Mouse (Mus musculus): ENCODE results near the gene Tmem129. TPM values are rescaled to one million over a fixed set of nuclear protein-coding genes. Genes with fewer than 3 reads are reported as not detected.

Tmem129 gene
- polyA plus RNA-seq, 1 experiment from 2014 or later: 38.3 TPM

DNA sequence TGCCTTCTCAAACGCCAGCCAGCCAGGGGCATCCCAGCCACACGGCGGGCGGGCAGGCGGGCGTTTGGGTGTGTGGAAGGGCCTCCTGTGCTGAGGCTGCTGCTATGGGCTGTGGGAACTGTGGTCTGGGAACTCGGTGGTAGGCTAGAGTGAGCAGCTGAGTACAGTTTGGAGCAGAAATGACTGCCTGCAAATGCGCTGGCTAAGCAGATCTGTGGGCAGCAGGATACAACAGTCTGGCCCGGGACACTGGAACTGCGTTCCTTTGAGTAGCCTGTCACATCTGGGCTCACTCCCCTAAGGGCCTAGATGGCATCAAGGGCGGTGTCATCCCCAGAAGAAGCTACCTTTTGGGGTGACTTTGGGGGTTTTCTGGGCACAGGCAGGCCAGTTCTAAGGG lies 43.6 kb upstream of the Tmem129 start:
- Histone ChIP-seq H3K9ac (no peak overlapping the region), H3K9me3 (ENCODE audit: low read depth, low read length) (no peaks in the 10 kb centered on the region), H3K36me3 (ENCODE audit: insufficient read depth) (no peaks in the 10 kb centered on the region), H3K27me3 (ENCODE audit: insufficient read depth, low read length) (no peaks in the 10 kb centered on the region), H3K27ac (ENCODE audit: low read depth) (no peak overlapping the region), H3K4me1 (ENCODE audit: insufficient read depth) (peaks cover 58% of the 10 kb centered on the region), H3K4me2 (no peak overlapping the region), H3K4me3 (ENCODE audit: low read depth, low read length) (no peak overlapping the region)
- WGBS: 76% methylated on average over 11 of the region's 11 CpGs
- DNase-seq (no peak), ATAC-seq (ENCODE audit: insufficient read depth) (no peak)
- no peak for TF ChIP-seq CTCF (IDR thresholded peaks at IDR 0.05; ENCODE audit: low read depth)

DNA sequence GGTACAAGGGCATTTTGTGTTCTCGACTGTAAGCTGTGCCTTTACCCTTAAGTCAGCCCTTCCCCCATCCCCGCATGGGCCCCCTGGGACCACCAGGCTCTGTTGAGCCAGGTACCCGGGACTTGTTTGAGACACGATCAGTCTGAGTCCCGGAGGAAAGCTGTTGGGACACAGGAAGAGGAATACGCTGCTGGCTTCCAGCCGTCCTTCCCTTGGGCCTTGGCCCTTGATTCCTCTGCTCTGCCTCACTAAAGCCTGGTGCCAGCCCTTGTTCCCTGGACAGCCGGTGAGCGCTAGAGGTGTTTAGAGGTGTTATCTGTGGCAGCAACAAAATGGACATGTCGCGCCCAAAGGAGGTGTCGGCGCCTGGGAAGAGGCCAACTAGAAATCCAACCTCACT lies 41.8 kb upstream of the Tmem129 start:
- Histone ChIP-seq H3K27me3 (ENCODE audit: insufficient read depth, low read length) (peaks cover 5% of the 10 kb centered on the region; the same call in 1 of the 2 replicates), H3K9me3 (ENCODE audit: low read depth, low read length) (no peaks in the 10 kb centered on the region), H3K4me1 (ENCODE audit: insufficient read depth) (peaks cover 49% of the 10 kb centered on the region), H3K27ac (ENCODE audit: low read depth) (no peak overlapping the region), H3K36me3 (ENCODE audit: insufficient read depth) (no peaks in the 10 kb centered on the region), H3K4me3 (ENCODE audit: low read depth, low read length) (no peak overlapping the region), H3K9ac (no peak overlapping the region), H3K4me2 (no peak overlapping the region)
- ATAC-seq (ENCODE audit: insufficient read depth): no peak
- no peak for TF ChIP-seq CTCF (IDR thresholded peaks at IDR 0.05; ENCODE audit: low read depth)
- 17% methylated on average over 13 of the region's 13 CpGs for WGBS
- no peak for DNase-seq

DNA sequence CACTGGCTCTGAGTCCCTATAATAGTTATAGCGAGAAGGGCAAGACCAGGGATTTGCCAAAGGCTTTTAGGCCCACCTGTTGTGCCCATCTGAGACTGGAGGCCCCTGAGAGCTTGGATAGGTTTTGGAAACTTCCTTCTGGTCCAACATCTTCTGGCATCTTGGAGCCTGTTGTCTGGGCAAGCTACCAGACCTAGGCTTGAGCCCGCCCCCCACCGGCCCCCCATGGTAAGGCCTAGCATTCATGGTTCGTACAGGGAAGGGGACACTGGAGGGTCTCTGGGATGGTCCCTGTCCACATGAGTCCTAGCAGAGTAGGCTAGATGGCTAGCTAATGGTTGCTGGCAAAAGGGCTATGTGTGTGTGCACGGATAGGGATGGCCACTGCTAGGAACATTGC lies 40.5 kb upstream of the Tmem129 start:
- DNase-seq (no peak), ATAC-seq (ENCODE audit: insufficient read depth) (no peak)
- Histone ChIP-seq H3K36me3 (ENCODE audit: insufficient read depth) (no peaks in the 10 kb centered on the region), H3K27me3 (ENCODE audit: insufficient read depth, low read length) (peaks cover 7% of the 10 kb centered on the region; the same call in 1 of the 2 replicates), H3K9me3 (ENCODE audit: low read depth, low read length) (no peaks in the 10 kb centered on the region), H3K9ac (no peak overlapping the region), H3K4me1 (ENCODE audit: insufficient read depth) (peaks cover 46% of the 10 kb centered on the region), H3K4me2 (no peak overlapping the region), H3K4me3 (ENCODE audit: low read depth, low read length) (no peak overlapping the region), H3K27ac (ENCODE audit: low read depth) (peak overlapping the region; percentile 96)
- TF ChIP-seq CTCF (IDR thresholded peaks at IDR 0.05; ENCODE audit: low read depth): no peak
- whole genome bisulfite sequencing: 92% methylated on average over 5 of the region's 5 CpGs

DNA sequence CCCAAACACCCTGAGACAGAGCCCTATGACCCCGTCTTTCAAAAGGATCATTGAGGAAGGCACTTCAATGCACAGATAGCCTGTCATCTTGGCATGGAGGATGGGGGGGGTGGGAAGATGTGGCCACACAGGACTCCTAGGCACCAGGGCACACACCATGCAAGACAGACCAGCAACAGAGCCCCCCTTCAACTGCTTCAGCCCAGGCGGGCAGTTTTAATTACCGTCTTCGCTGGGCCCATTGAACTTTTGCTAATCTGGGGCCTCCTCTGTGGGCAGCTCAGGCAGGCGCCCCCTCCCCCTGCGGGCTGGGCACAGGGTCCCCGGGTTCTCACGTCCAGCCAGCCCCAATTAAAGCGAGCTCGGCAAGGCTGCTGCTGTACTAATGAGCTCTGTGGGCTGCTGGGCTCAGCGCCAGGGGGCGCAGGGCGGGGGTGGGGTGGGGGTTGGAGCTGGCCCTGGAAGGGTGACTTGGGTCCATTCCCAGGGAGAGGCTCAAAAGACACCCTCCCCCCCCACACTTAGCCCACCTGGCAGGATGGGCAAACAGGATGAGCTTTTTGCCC lies 39.8 kb upstream of the Tmem129 start:
- peak; percentile 55 for DNase-seq
- no peak for TF ChIP-seq CTCF (IDR thresholded peaks at IDR 0.05; ENCODE audit: low read depth)
- Histone ChIP-seq H3K4me1 (ENCODE audit: insufficient read depth) (peaks cover 46% of the 10 kb centered on the region), H3K9ac (peak overlapping the region; percentile 17; the same call in 1 of the 2 replicates), H3K9me3 (ENCODE audit: low read depth, low read length) (no peaks in the 10 kb centered on the region), H3K4me3 (ENCODE audit: low read depth, low read length) (no peak overlapping the region), H3K27ac (ENCODE audit: low read depth) (peak overlapping the region; percentile 96), H3K4me2 (peak overlapping the region; percentile 21; the same call in 1 of the 2 replicates), H3K27me3 (ENCODE audit: insufficient read depth, low read length) (peaks cover 7% of the 10 kb centered on the region; the same call in 1 of the 2 replicates), H3K36me3 (ENCODE audit: insufficient read depth) (no peaks in the 10 kb centered on the region)
- no peak for ATAC-seq (ENCODE audit: insufficient read depth)
- 26% methylated on average over 13 of the region's 13 CpGs for WGBS

DNA sequence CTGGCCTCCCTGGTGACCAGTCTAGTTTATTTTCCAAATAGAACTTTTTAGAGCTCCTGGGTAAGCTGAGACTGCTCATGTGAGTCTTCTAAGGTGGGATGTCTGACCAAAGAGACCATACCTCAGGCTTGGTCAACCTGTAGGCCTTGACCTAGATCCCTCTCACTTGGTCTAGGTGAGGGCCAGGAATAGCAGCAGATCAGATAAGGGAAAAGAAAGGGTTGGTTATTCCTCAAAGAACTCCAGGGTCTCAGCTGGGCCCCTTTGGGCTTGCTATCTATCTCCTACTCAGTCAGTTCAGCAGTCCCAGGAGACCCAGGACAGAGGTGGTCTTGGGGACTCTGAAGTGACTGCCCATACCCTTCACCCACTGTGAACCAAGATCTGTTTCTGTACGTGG lies 39.3 kb upstream of the Tmem129 start:
- TF ChIP-seq CTCF (IDR thresholded peaks at IDR 0.05; ENCODE audit: low read depth): no peak
- peaks cover 7% of the 10 kb centered on the region; the same call in 1 of the 2 replicates for H3K27me3 ChIP-seq (ENCODE audit: insufficient read depth, low read length)
- no peaks in the 10 kb centered on the region for H3K9me3 ChIP-seq (ENCODE audit: low read depth, low read length)
- WGBS: 26% methylated on average over 1 of the region's 1 CpGs
- DNase-seq (no peak), ATAC-seq (ENCODE audit: insufficient read depth) (no peak)
- H3K4me3 ChIP-seq (ENCODE audit: low read depth, low read length): no peak overlapping the region
- no peak overlapping the region for H3K4me2 ChIP-seq
- H3K27ac ChIP-seq (ENCODE audit: low read depth): peak overlapping the region; percentile 96
- H3K9ac ChIP-seq: peak overlapping the region; percentile 17; the same call in 1 of the 2 replicates
- peaks cover 51% of the 10 kb centered on the region for H3K4me1 ChIP-seq (ENCODE audit: insufficient read depth)
- H3K36me3 ChIP-seq (ENCODE audit: insufficient read depth): no peaks in the 10 kb centered on the region

DNA sequence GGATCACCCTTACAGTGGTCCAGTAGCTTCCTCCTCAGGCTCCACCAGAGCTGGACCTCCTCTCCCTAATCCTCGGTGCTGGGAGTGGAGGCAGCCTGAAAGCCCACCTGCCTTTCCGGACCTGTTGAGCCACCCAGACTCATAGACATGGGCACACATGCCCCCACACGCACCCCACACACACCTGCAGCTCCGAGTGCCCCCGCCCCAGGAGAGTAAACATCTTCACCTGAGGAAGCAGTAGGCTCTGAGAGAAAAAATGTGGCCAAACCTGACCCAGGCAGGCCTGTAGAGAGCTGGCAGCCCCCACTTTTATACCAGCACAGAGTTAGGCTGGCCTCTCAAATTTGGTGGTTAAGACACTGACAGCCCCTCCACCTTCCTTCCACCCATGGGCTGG lies 38.2 kb upstream of the Tmem129 start:
- TF ChIP-seq CTCF (IDR thresholded peaks at IDR 0.05; ENCODE audit: low read depth): no peak
- no peak overlapping the region for H3K9ac ChIP-seq
- H3K4me1 ChIP-seq (ENCODE audit: insufficient read depth): peaks cover 58% of the 10 kb centered on the region
- H3K36me3 ChIP-seq (ENCODE audit: insufficient read depth): no peaks in the 10 kb centered on the region
- peaks cover 7% of the 10 kb centered on the region; the same call in 1 of the 2 replicates for H3K27me3 ChIP-seq (ENCODE audit: insufficient read depth, low read length)
- peak overlapping the region; percentile 91 for H3K4me2 ChIP-seq
- DNase-seq (peak; percentile 75), ATAC-seq (ENCODE audit: insufficient read depth) (peak; percentile 39)
- H3K27ac ChIP-seq (ENCODE audit: low read depth): peak overlapping the region; percentile 96
- peak overlapping the region; percentile 40; the same call in 1 of the 2 replicates for H3K4me3 ChIP-seq (ENCODE audit: low read depth, low read length)
- WGBS: 62% methylated on average over 5 of the region's 5 CpGs
- H3K9me3 ChIP-seq (ENCODE audit: low read depth, low read length): no peaks in the 10 kb centered on the region

DNA sequence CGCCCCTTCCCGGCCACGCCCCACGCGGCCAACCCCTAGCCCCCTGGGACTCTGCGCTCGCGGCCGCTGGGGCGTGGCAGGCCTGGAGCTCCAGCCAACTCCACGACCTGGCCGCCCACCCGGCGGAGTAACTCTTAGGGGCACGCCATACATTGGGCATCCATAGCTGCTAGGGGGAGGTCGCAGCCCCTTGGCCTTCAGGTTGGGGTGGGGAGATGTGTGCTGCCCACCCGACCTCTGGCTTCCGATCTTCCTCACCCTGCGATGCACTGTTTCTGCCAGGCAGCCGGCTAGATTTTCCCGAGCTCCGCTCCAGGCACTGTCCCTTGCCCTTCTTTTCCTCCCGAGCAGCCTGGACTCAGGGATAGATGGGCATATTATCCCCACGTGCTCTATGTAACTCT lies 37.5 kb upstream of the Tmem129 start:
- WGBS: 8% methylated on average over 24 of the region's 24 CpGs
- peaks cover 57% of the 10 kb centered on the region for H3K4me1 ChIP-seq (ENCODE audit: insufficient read depth)
- no peaks in the 10 kb centered on the region for H3K36me3 ChIP-seq (ENCODE audit: insufficient read depth)
- peak overlapping the region; percentile 91 for H3K4me2 ChIP-seq
- no peaks in the 10 kb centered on the region for H3K9me3 ChIP-seq (ENCODE audit: low read depth, low read length)
- peak overlapping the region; percentile 40 for H3K4me3 ChIP-seq (ENCODE audit: low read depth, low read length)
- H3K9ac ChIP-seq: peak overlapping the region; percentile 69
- no peak for TF ChIP-seq CTCF (IDR thresholded peaks at IDR 0.05; ENCODE audit: low read depth)
- peak; percentile 15 for ATAC-seq (ENCODE audit: insufficient read depth)
- H3K27me3 ChIP-seq (ENCODE audit: insufficient read depth, low read length): peaks cover 7% of the 10 kb centered on the region; the same call in 1 of the 2 replicates
- DNase-seq: no peak
- peak overlapping the region; percentile 96 for H3K27ac ChIP-seq (ENCODE audit: low read depth)

Measured in lung, embryonic 14.5 days (tissue).